Mouse (Mus musculus) frontal cortex, adult (tissue): ENCODE measurements at regions not wholly inside any gene's neighbourhood (a gene's known extent, or its start where the extent isn't known, plus 50 kb on each side); places are given as distances from the start of the nearest gene placed in this dataset.

Experiments used
- ATAC-seq: cut with Nextera tagmentation; 2 replicates; pipeline ENCODE4 v1.9.2; 2017; ENCODE audit warnings: mild to moderate bottlenecking, moderate library complexity, mixed read lengths; ENCODE audit not compliant: low TSS enrichment

- peak; percentile 97 for ATAC-seq
These were observed 662.4 kb upstream of the Jmjd1c start for GRCm38 (mm10) chr10:66433490-66433889.

GRCm38 (mm10) chr10:66470684-66471083 is 625.2 kb upstream of the Jmjd1c start:
- ATAC-seq, result peak; percentile 67

GRCm38 (mm10) chr10:66472038-66472437 is 623.9 kb upstream of the Jmjd1c start:
- no peak for ATAC-seq

GRCm38 (mm10) chr10:66475187-66475735 is 620.7 kb upstream of the Jmjd1c start:
- ATAC-seq, result no peak

- no peak for ATAC-seq
These were observed 605.1 kb upstream of the Jmjd1c start for GRCm38 (mm10) chr10:66490871-66491270.

GRCm38 (mm10) chr10:66491850-66492249 is 604.1 kb upstream of the Jmjd1c start:
- ATAC-seq, result no peak

GRCm38 (mm10) chr10:66539846-66540245 is 556.1 kb upstream of the Jmjd1c start:
- no peak for ATAC-seq

GRCm38 (mm10) chr10:66546656-66547055 is 549.3 kb upstream of the Jmjd1c start:
- no peak for ATAC-seq

GRCm38 (mm10) chr10:66547660-66548059 is 548.3 kb upstream of the Jmjd1c start:
- no peak for ATAC-seq

- ATAC-seq, result no peak
These were observed 547.9 kb upstream of the Jmjd1c start for GRCm38 (mm10) chr10:66548073-66548472.

- ATAC-seq, result no peak
These were observed 543.0 kb upstream of the Jmjd1c start for GRCm38 (mm10) chr10:66552919-66553318.

GRCm38 (mm10) chr10:66554259-66554658 is 541.7 kb upstream of the Jmjd1c start:
- no peak for ATAC-seq

GRCm38 (mm10) chr10:66558097-66558840 is 537.7 kb upstream of the Jmjd1c start:
- ATAC-seq, result no peak

- no peak for ATAC-seq
These were observed 530.6 kb upstream of the Jmjd1c start for GRCm38 (mm10) chr10:66565374-66565773.

- peak; percentile 95 for ATAC-seq
These were observed 520.9 kb upstream of the Jmjd1c start for GRCm38 (mm10) chr10:66574846-66575535.

GRCm38 (mm10) chr10:66593001-66593400 is 502.9 kb upstream of the Jmjd1c start:
- peak; percentile 45; the same call in 1 of the 2 replicates for ATAC-seq

GRCm38 (mm10) chr10:66593506-66593905 is 502.4 kb upstream of the Jmjd1c start:
- ATAC-seq, result peak; percentile 86

- peak; percentile 83 for ATAC-seq
These were observed 498.0 kb upstream of the Jmjd1c start for GRCm38 (mm10) chr10:66597952-66598351.

- ATAC-seq, result 0 out of 2 replicates have a peak, but pooled peaks have one; percentile 27
These were observed 488.8 kb upstream of the Jmjd1c start for GRCm38 (mm10) chr10:66607141-66607540.

- no peak for ATAC-seq
These were observed 479.6 kb upstream of the Jmjd1c start for GRCm38 (mm10) chr10:66616280-66616679.

- ATAC-seq, result no peak
These were observed 464.9 kb upstream of the Jmjd1c start for GRCm38 (mm10) chr10:66630996-66631395.

GRCm38 (mm10) chr10:66640890-66641847 is 454.8 kb upstream of the Jmjd1c start:
- ATAC-seq, result peak; percentile 81
